In the genomic region with DNA sequence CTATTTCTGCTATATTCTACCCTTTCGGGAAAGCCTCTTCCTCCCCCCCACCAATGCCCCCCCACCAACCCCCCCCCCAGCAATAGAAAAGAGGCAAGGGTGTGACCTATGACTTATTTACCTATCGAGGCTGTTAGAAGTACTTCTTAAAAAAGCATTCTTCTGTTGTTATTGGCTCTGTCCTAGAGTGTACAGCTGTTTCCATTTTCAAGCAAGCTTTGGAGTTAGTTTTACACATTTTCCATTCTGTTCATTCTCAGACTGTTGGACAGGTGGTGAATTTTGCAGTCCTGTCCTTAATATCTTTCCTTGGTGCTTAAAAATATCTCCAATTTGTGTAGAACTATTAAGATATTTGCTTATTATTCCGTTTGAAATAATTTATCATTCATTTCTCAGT, we compare ENCODE assay signal across 17 mouse cellular contexts.
DNase-seq lines count a peak whose midpoint lies in the region; ATAC-seq lines count a peak whose summit lies in the region.
"Had no signal": no experiment of that assay in that cellular context is flagged by ENCODE, and none has a peak within 500 bp of the region (broad histone marks: within the 10 kb centered on the region; RNA-seq: fewer than 3 reads in every experiment).

No protein-coding gene starts in this region.

- no peak overlapping the region for H3K4me3 ChIP-seq in heart, embryonic 10.5 days
- no peak overlapping the region for H3K4me3 ChIP-seq in heart, embryonic 11.5 days (ENCODE audit: low read depth, low read length)
- no peak overlapping the region for H3K4me3 ChIP-seq in kidney, embryonic 15.5 days (replicated peaks)
- no peak overlapping the region for H3K4me3 ChIP-seq in midbrain, embryonic 15.5 days
- H3K4me3 ChIP-seq in midbrain, embryonic 16.5 days (ENCODE audit: low read depth, low read length): no peak overlapping the region
- H3K4me3 ChIP-seq in macrophage (ENCODE audit: inconsistent target): no peak overlapping the region
- H3K4me3 ChIP-seq: embryonic facial prominence, embryonic 12.5 days; hindbrain, embryonic 12.5 days; intestine, embryonic 15.5 days had no signal

- no peaks in the 10 kb centered on the region for H3K27me3 ChIP-seq in heart, embryonic 10.5 days (ENCODE audit: insufficient read depth, poor library complexity, severe bottlenecking)
- H3K27me3 ChIP-seq in heart, embryonic 11.5 days (ENCODE audit: control insufficient read depth, insufficient read depth, low read length): no peaks in the 10 kb centered on the region
- no peaks in the 10 kb centered on the region for H3K27me3 ChIP-seq in kidney, embryonic 15.5 days
- H3K27me3 ChIP-seq in midbrain, embryonic 15.5 days (replicated peaks): no peaks in the 10 kb centered on the region
- no peaks in the 10 kb centered on the region for H3K27me3 ChIP-seq in midbrain, embryonic 16.5 days (ENCODE audit: control insufficient read depth, insufficient read depth, low read depth, low read length)
- H3K27me3 ChIP-seq: embryonic facial prominence, embryonic 12.5 days; hindbrain, embryonic 12.5 days; intestine, embryonic 15.5 days had no signal

- peak overlapping the region; percentile 59 for H3K27ac ChIP-seq in heart, embryonic 10.5 days
- H3K27ac ChIP-seq in heart, embryonic 11.5 days (ENCODE audit: low read depth, low read length): no peak overlapping the region
- H3K27ac ChIP-seq in kidney, embryonic 15.5 days: no peak overlapping the region
- 0 out of 2 replicates have a peak overlapping the region, but pooled peaks have one; percentile 64 for H3K27ac ChIP-seq in midbrain, embryonic 15.5 days
- H3K27ac ChIP-seq in midbrain, embryonic 16.5 days (ENCODE audit: low read length): no peak overlapping the region
- H3K27ac ChIP-seq in macrophage: peak overlapping the region; percentile 84
- H3K27ac ChIP-seq: embryonic facial prominence, embryonic 12.5 days; intestine, embryonic 15.5 days had no signal

- H3K79me2 ChIP-seq in macrophage (ENCODE audit: inconsistent target): no peaks in the 10 kb centered on the region

- peaks cover 84% of the 10 kb centered on the region for H3K4me1 ChIP-seq in heart, embryonic 10.5 days
- peaks cover 63% of the 10 kb centered on the region for H3K4me1 ChIP-seq in heart, embryonic 11.5 days (ENCODE audit: control insufficient read depth, insufficient read depth, low read length)
- H3K4me1 ChIP-seq in kidney, embryonic 15.5 days: peaks cover 8% of the 10 kb centered on the region; the same call in 1 of the 2 replicates
- peaks cover 54% of the 10 kb centered on the region for H3K4me1 ChIP-seq in midbrain, embryonic 15.5 days
- peaks cover 38% of the 10 kb centered on the region for H3K4me1 ChIP-seq in midbrain, embryonic 16.5 days (ENCODE audit: control insufficient read depth, insufficient read depth, low read length)

- H3K4me2 ChIP-seq in heart, embryonic 11.5 days: no peak overlapping the region
- H3K4me2 ChIP-seq in kidney, embryonic 15.5 days: no peak overlapping the region
- H3K4me2 ChIP-seq in midbrain, embryonic 15.5 days: no peak overlapping the region
- no peak overlapping the region for H3K4me2 ChIP-seq in midbrain, embryonic 16.5 days (ENCODE audit: low read length)
- H3K4me2 ChIP-seq: embryonic facial prominence, embryonic 12.5 days had no signal

- H3K36me3 ChIP-seq in heart, embryonic 10.5 days: no peaks in the 10 kb centered on the region
- H3K36me3 ChIP-seq in heart, embryonic 11.5 days (ENCODE audit: control insufficient read depth, insufficient read depth, low read length): no peaks in the 10 kb centered on the region
- H3K36me3 ChIP-seq in kidney, embryonic 15.5 days: no peaks in the 10 kb centered on the region
- H3K36me3 ChIP-seq in midbrain, embryonic 15.5 days (replicated peaks): no peaks in the 10 kb centered on the region
- H3K36me3 ChIP-seq in midbrain, embryonic 16.5 days (ENCODE audit: control insufficient read depth, insufficient read depth, low read length): no peaks in the 10 kb centered on the region
- H3K36me3 ChIP-seq in macrophage (ENCODE audit: inconsistent target): no peaks in the 10 kb centered on the region
- H3K36me3 ChIP-seq: embryonic facial prominence, embryonic 12.5 days; G1E; hindbrain, embryonic 12.5 days; intestine, embryonic 15.5 days had no signal

- no peak for ATAC-seq in heart, embryonic 11.5 days (replicated peaks; ENCODE audit: insufficient number of reproducible peaks, low FRiP score, low TSS enrichment)
- peak; percentile 39; the same call in 1 of the 2 replicates for ATAC-seq in kidney, embryonic 15.5 days (replicated peaks; ENCODE audit: low FRiP score)
- no peak for ATAC-seq in midbrain, embryonic 15.5 days (replicated peaks)
- no peak for ATAC-seq in midbrain, embryonic 16.5 days
- ATAC-seq: intestine, embryonic 15.5 days had no signal

- intact Hi-C loops in gastrocnemius, postnatal 36 days (cut with DNase I): no loop called here

- 56% methylated on average over 3 of the region's 3 CpGs for WGBS in heart, embryonic 10.5 days
- 48% methylated on average over 3 of the region's 3 CpGs for WGBS in heart, embryonic 11.5 days (ENCODE audit: insufficient replicate concordance)
- 49% methylated on average over 3 of the region's 3 CpGs for WGBS in kidney, embryonic 15.5 days
- WGBS in midbrain, embryonic 15.5 days: 82% methylated on average over 3 of the region's 3 CpGs
- WGBS in midbrain, embryonic 16.5 days: 73% methylated on average over 3 of the region's 3 CpGs
- 29% methylated on average over 3 of the region's 3 CpGs for WGBS in macrophage (ENCODE audit: missing documents)

- DNase-seq in heart, embryonic 10.5 days (ENCODE audit: low spot score): no peak
- DNase-seq in kidney, adult 11 months: no peak
- no peak for DNase-seq in gastrocnemius, postnatal 36 days
- DNase-seq: adrenal gland, adult 8-10 months; adrenal gland, postnatal 36 days; cerebellum, adult 2 months; gastrocnemius, postnatal 14 days; heart, postnatal 4 days had no signal

- H3K9me3 ChIP-seq in heart, embryonic 10.5 days: no peaks in the 10 kb centered on the region
- H3K9me3 ChIP-seq in heart, embryonic 11.5 days (replicated peaks; ENCODE audit: control insufficient read depth, low read length): no peaks in the 10 kb centered on the region
- no peaks in the 10 kb centered on the region for H3K9me3 ChIP-seq in kidney, embryonic 15.5 days (replicated peaks)
- H3K9me3 ChIP-seq in midbrain, embryonic 15.5 days: no peaks in the 10 kb centered on the region
- H3K9me3 ChIP-seq in midbrain, embryonic 16.5 days (replicated peaks; ENCODE audit: control insufficient read depth, low read length, poor library complexity, severe bottlenecking): no peaks in the 10 kb centered on the region
- H3K9me3 ChIP-seq: embryonic facial prominence, embryonic 12.5 days; G1E; hindbrain, embryonic 12.5 days; intestine, embryonic 15.5 days had no signal

- H3K9ac ChIP-seq in heart, embryonic 11.5 days (ENCODE audit: low read depth, low read length): no peak overlapping the region
- H3K9ac ChIP-seq in kidney, embryonic 15.5 days: no peak overlapping the region
- H3K9ac ChIP-seq in midbrain, embryonic 15.5 days: no peak overlapping the region
- H3K9ac ChIP-seq in midbrain, embryonic 16.5 days (ENCODE audit: low read depth, low read length): no peak overlapping the region
- H3K9ac ChIP-seq: embryonic facial prominence, embryonic 12.5 days; intestine, embryonic 15.5 days had no signal

Comparison
In these comparisons a context has a peak if more than half of its experiments do, and no peak if none do; other contexts are left out.
1. H3K27ac ChIP-seq: peak in heart, embryonic 10.5 days (single experiment), midbrain, embryonic 15.5 days (single experiment) and macrophage (single experiment); none in heart, embryonic 11.5 days (single experiment), kidney, embryonic 15.5 days (single experiment) and midbrain, embryonic 16.5 days (single experiment).